Mouse (Mus musculus) cerebellum, postnatal 4 days (tissue): Measurements from ENCODE around the gene Banf1.
"Not testable (repeated sequence)": the region's sequence is repeated elsewhere in the genome, so short reads cannot be mapped to it uniquely, and the experiment has no call there.

Source experiments
- DNase-seq, 2 experiments: peaks; one replicate each; pipeline ENCODE4 v3.0.0; 2022; ENCODE audit warnings: low spot score in 2 of 2, mixed read lengths in 1 of 2

Banf1 gene

GRCm38 (mm10) chr19:5367053-5367359 is at the start of gene Banf1:
Banf1 (minus strand) TSS chr19:5367168.
- no peak for DNase-seq

GRCm38 (mm10) chr19:5414534-5414957 is 47.6 kb upstream of the Banf1 start:
- no peak for DNase-seq

GRCm38 (mm10) chr19:5413840-5414239 is 46.9 kb upstream of the Banf1 start:
- no peak for DNase-seq

GRCm38 (mm10) chr19:5411961-5412360 is 45.0 kb upstream of the Banf1 start:
- no peak for DNase-seq

- no peak for DNase-seq
Observed at GRCm38 (mm10) chr19:5410641-5411040, 43.7 kb upstream of the Banf1 start.

- DNase-seq: no peak
Observed at GRCm38 (mm10) chr19:5409068-5409467, 42.1 kb upstream of the Banf1 start.

GRCm38 (mm10) chr19:5408057-5409001 is 41.4 kb upstream of the Banf1 start:
- DNase-seq: no peak

- peak in 1 of 2 experiments; percentile 48 for DNase-seq
Observed at GRCm38 (mm10) chr19:5407133-5407532, 40.2 kb upstream of the Banf1 start.

GRCm38 (mm10) chr19:5406531-5407126 is 39.7 kb upstream of the Banf1 start:
- peak in 1 of 2 experiments; percentile 18 for DNase-seq

- no peak for DNase-seq
Observed at GRCm38 (mm10) chr19:5405924-5406323, 39.0 kb upstream of the Banf1 start.

GRCm38 (mm10) chr19:5402293-5402692 is 35.3 kb upstream of the Banf1 start, which contains the start of gene Tsga10ip:
Tsga10ip (minus strand) TSS chr19:5402526.
- no peak for DNase-seq

- DNase-seq: not testable (repeated sequence)
Observed at GRCm38 (mm10) chr19:5401073-5401472, 34.1 kb upstream of the Banf1 start.

- DNase-seq: no peak
Observed at GRCm38 (mm10) chr19:5395371-5395770, 28.4 kb upstream of the Banf1 start.

GRCm38 (mm10) chr19:5394168-5394567 is 27.2 kb upstream of the Banf1 start:
- no peak for DNase-seq

GRCm38 (mm10) chr19:5392892-5393291 is 25.9 kb upstream of the Banf1 start:
- DNase-seq: peak in 1 of 2 experiments; percentile 73

GRCm38 (mm10) chr19:5390416-5390815 is 23.4 kb upstream of the Banf1 start:
- DNase-seq: no peak

- DNase-seq: no peak
Observed at GRCm38 (mm10) chr19:5389647-5390046, 22.7 kb upstream of the Banf1 start.

- DNase-seq: peak; percentile 85 to 90
Observed at GRCm38 (mm10) chr19:5388588-5389242, 21.7 kb upstream of the Banf1 start, which contains the start of gene Sart1. Sart1 (minus strand) TSS chr19:5388703.

GRCm38 (mm10) chr19:5388011-5388441 is 21.1 kb upstream of the Banf1 start:
- no peak for DNase-seq

- no peak for DNase-seq
Observed at GRCm38 (mm10) chr19:5384715-5385114, 17.7 kb upstream of the Banf1 start.

- no peak for DNase-seq
Observed at GRCm38 (mm10) chr19:5383326-5383725, 16.4 kb upstream of the Banf1 start.

GRCm38 (mm10) chr19:5377446-5377845 is 10.5 kb upstream of the Banf1 start:
- DNase-seq: no peak
